Mouse (Mus musculus): ENCODE measurements around the gene Cox15. TPM values are rescaled to one million over a fixed set of nuclear protein-coding genes. Genes with fewer than 3 reads are reported as not detected.

Cox15 gene
- polyA plus RNA-seq, 1 experiment from 2014 or later: 14.0 TPM

DNA sequence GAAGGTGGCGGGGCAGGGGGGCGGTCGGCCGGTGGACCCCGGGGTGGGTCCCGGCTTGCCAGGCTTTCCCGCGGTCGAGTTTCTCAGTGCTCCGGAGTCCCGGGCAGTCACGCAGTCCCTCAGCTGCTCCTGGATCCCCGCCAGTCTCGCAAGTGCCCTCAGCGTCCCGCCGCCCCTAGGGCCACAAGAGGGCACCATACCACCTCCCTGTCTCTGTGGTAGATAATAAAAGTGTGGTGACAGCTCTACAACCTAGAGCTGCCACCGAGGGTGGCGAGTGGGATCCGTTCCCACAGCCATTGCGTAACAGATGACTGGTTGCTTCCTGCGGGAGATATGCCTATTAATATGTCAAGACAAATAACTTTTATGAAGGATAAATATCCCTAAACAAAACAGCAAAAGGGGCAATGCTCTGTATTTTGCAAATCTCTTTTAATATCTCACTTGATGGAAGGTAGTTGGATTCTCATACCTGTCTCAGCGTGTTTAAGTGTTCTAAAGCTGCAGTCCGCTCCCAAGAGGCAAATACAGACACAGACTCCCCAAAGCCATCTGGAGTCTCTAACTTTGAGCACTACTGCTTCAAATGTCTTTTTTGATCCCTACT lies 531 bp upstream of the Cox15 start:
- whole genome bisulfite sequencing: 2% methylated on average over 24 of the region's 24 CpGs
- peak overlapping the region; percentile 61 for H3K4me3 ChIP-seq (ENCODE audit: low read depth, low read length)
- ATAC-seq (replicated peaks; ENCODE audit: low FRiP score): peak; percentile 88
- H3K4me2 ChIP-seq: peak overlapping the region; percentile 80
- H3K27me3 ChIP-seq (replicated peaks; ENCODE audit: control insufficient read depth, insufficient read depth, low read length): no peaks in the 10 kb centered on the region
- H3K36me3 ChIP-seq (ENCODE audit: control insufficient read depth, insufficient read depth, low read length): peaks cover 7% of the 10 kb centered on the region
- H3K9me3 ChIP-seq (ENCODE audit: control insufficient read depth, low read length): no peaks in the 10 kb centered on the region
- H3K9ac ChIP-seq (ENCODE audit: low read depth, low read length): peak overlapping the region; percentile 91
- peaks cover 11% of the 10 kb centered on the region for H3K4me1 ChIP-seq (replicated peaks; ENCODE audit: control insufficient read depth, insufficient read depth, low read length)
- no peak for DNase-seq (ENCODE audit: low spot score)
- peak overlapping the region; percentile 92 for H3K27ac ChIP-seq (ENCODE audit: low read depth, low read length)

DNA sequence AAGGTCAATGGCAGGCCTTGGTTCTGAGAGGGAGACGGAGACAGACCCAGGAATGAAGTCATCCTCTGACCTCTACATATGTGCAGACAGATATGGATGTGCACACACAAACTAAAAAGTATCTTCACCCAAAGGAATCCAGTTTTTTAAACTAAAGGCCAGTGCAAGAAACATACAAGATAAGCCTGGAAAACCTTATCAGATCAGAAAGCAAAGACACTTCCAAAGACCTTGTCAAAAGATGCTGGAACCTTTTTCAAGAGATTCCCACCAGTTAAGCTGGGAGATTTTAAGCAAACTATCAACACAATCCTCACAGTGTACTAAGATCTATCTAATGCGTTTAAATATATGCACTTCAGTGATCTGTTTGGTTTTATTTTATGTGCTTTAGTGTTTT lies 2.8 kb downstream of the Cox15 start:
- Histone ChIP-seq H3K4me1 (replicated peaks; ENCODE audit: control insufficient read depth, insufficient read depth, low read length) (peaks cover 11% of the 10 kb centered on the region), H3K9me3 (ENCODE audit: control insufficient read depth, low read length) (no peaks in the 10 kb centered on the region), H3K36me3 (ENCODE audit: control insufficient read depth, insufficient read depth, low read length) (peaks cover 21% of the 10 kb centered on the region), H3K27me3 (replicated peaks; ENCODE audit: control insufficient read depth, insufficient read depth, low read length) (no peaks in the 10 kb centered on the region), H3K4me3 (ENCODE audit: low read depth, low read length) (no peak overlapping the region), H3K4me2 (no peak overlapping the region), H3K9ac (ENCODE audit: low read depth, low read length) (no peak overlapping the region), H3K27ac (ENCODE audit: low read depth, low read length) (no peak overlapping the region)
- ATAC-seq (replicated peaks; ENCODE audit: low FRiP score) (no peak), DNase-seq (ENCODE audit: low spot score) (no peak)
- 93% methylated on average over 2 of the region's 2 CpGs for WGBS

- Histone ChIP-seq H3K9ac (ENCODE audit: low read depth, low read length) (no peak overlapping the region), H3K9me3 (ENCODE audit: control insufficient read depth, low read length) (no peaks in the 10 kb centered on the region), H3K36me3 (ENCODE audit: control insufficient read depth, insufficient read depth, low read length) (peaks cover 30% of the 10 kb centered on the region), H3K4me3 (ENCODE audit: low read depth, low read length) (no peak overlapping the region), H3K4me2 (no peak overlapping the region), H3K27ac (ENCODE audit: low read depth, low read length) (no peak overlapping the region), H3K4me1 (replicated peaks; ENCODE audit: control insufficient read depth, insufficient read depth, low read length) (peaks cover 4% of the 10 kb centered on the region), H3K27me3 (replicated peaks; ENCODE audit: control insufficient read depth, insufficient read depth, low read length) (no peaks in the 10 kb centered on the region)
- WGBS: 84% methylated on average over 4 of the region's 4 CpGs
- no peak for DNase-seq (ENCODE audit: low spot score)
- ATAC-seq (replicated peaks; ENCODE audit: low FRiP score): no peak
Measured at GRCm38 (mm10) chr19:43747877-43748276, 4.9 kb downstream of the Cox15 start.

DNA sequence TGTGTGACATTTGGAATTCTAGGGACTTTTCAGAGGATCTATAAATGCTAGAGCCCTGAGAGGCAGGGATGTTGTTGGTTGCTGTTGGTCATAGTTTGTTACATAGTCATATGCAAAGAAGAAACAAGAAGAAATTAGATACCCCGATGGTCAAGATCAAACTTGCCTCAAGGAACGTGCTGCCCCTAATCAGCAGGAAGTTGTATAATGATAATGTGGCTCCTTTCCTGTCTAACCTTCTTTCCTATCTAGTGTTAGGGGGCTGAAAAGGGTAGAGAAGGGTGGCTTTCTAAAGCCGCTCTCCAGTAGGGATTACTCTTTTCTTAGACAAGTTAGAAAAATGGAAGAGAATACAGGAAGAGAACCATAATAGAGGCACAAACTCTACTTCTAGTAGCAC lies 7.1 kb downstream of the Cox15 start:
- no peaks in the 10 kb centered on the region for H3K27me3 ChIP-seq (replicated peaks; ENCODE audit: control insufficient read depth, insufficient read depth, low read length)
- no peak overlapping the region for H3K27ac ChIP-seq (ENCODE audit: low read depth, low read length)
- no peak for DNase-seq (ENCODE audit: low spot score)
- no peak for ATAC-seq (replicated peaks; ENCODE audit: low FRiP score)
- H3K9ac ChIP-seq (ENCODE audit: low read depth, low read length): no peak overlapping the region
- H3K4me2 ChIP-seq: no peak overlapping the region
- no peak overlapping the region for H3K4me3 ChIP-seq (ENCODE audit: low read depth, low read length)
- peaks cover 42% of the 10 kb centered on the region for H3K36me3 ChIP-seq (ENCODE audit: control insufficient read depth, insufficient read depth, low read length)
- H3K9me3 ChIP-seq (ENCODE audit: control insufficient read depth, low read length): no peaks in the 10 kb centered on the region
- WGBS: 64% methylated on average over 3 of the region's 3 CpGs
- no peaks in the 10 kb centered on the region for H3K4me1 ChIP-seq (replicated peaks; ENCODE audit: control insufficient read depth, insufficient read depth, low read length)

DNA sequence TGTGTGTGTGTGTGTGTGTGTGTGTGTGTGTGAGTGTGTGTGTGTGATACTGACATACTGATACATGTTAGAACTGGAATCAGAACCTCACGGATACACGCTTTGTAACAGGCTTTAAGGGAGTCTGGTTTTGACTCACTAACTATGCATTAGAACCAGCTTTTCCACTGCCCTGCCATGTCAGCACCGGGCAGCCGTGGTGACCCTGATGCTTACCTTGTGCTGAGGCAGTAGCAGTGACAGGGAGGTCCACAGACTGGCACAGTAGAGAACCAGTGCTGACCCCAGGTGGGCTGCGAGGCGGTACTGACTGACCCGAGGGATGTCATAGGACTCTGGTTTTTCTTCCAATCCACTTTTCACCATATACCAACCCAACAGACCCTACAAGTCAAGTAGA lies 9.4 kb downstream of the Cox15 start:
- Histone ChIP-seq H3K27me3 (replicated peaks; ENCODE audit: control insufficient read depth, insufficient read depth, low read length) (no peaks in the 10 kb centered on the region), H3K9me3 (ENCODE audit: control insufficient read depth, low read length) (no peaks in the 10 kb centered on the region), H3K4me3 (ENCODE audit: low read depth, low read length) (no peak overlapping the region), H3K36me3 (ENCODE audit: control insufficient read depth, insufficient read depth, low read length) (peaks cover 53% of the 10 kb centered on the region), H3K27ac (ENCODE audit: low read depth, low read length) (no peak overlapping the region), H3K4me1 (replicated peaks; ENCODE audit: control insufficient read depth, insufficient read depth, low read length) (no peaks in the 10 kb centered on the region), H3K4me2 (no peak overlapping the region), H3K9ac (ENCODE audit: low read depth, low read length) (no peak overlapping the region)
- ATAC-seq (replicated peaks; ENCODE audit: low FRiP score) (no peak), DNase-seq (ENCODE audit: low spot score) (no peak)
- 96% methylated on average over 7 of the region's 7 CpGs for WGBS

DNA sequence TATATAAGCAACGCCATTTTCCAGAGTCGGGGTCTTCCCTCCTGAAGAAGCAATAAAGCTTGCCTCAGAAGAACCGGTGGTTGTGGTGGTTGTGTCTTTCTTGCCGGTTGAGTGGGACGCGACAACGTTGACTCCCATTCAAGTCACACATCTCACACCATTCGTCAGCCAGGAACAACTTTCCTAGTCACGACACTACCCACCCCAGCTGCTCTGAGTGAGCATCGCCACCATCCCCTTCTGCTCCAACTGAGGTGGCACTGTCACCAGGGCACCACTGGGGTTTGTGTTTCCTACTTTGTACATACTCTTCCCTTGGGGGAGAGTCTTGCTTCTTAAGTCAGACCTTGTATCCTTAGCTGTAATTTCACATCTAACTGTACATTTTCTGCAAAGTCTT lies 14.4 kb downstream of the Cox15 start:
- Histone ChIP-seq H3K4me3 (ENCODE audit: low read depth, low read length) (no peak overlapping the region), H3K36me3 (ENCODE audit: control insufficient read depth, insufficient read depth, low read length) (peaks cover 45% of the 10 kb centered on the region), H3K4me2 (no peak overlapping the region), H3K9ac (ENCODE audit: low read depth, low read length) (no peak overlapping the region), H3K9me3 (ENCODE audit: control insufficient read depth, low read length) (no peaks in the 10 kb centered on the region), H3K27me3 (replicated peaks; ENCODE audit: control insufficient read depth, insufficient read depth, low read length) (no peaks in the 10 kb centered on the region), H3K4me1 (replicated peaks; ENCODE audit: control insufficient read depth, insufficient read depth, low read length) (no peaks in the 10 kb centered on the region), H3K27ac (ENCODE audit: low read depth, low read length) (no peak overlapping the region)
- 93% methylated on average over 10 of the region's 10 CpGs for WGBS
- ATAC-seq (replicated peaks; ENCODE audit: low FRiP score) (no peak), DNase-seq (ENCODE audit: low spot score) (no peak)

- Histone ChIP-seq H3K9me3 (ENCODE audit: control insufficient read depth, low read length) (no peaks in the 10 kb centered on the region), H3K27ac (ENCODE audit: low read depth, low read length) (no peak overlapping the region), H3K27me3 (replicated peaks; ENCODE audit: control insufficient read depth, insufficient read depth, low read length) (no peaks in the 10 kb centered on the region), H3K4me2 (no peak overlapping the region), H3K4me1 (replicated peaks; ENCODE audit: control insufficient read depth, insufficient read depth, low read length) (0 out of 2 replicates have a peak, but pooled peaks cover 4% of the 10 kb centered on the region), H3K9ac (ENCODE audit: low read depth, low read length) (no peak overlapping the region), H3K4me3 (ENCODE audit: low read depth, low read length) (no peak overlapping the region), H3K36me3 (ENCODE audit: control insufficient read depth, insufficient read depth, low read length) (peaks cover 8% of the 10 kb centered on the region; the same call in 1 of the 2 replicates)
- DNase-seq (ENCODE audit: low spot score) (no peak), ATAC-seq (replicated peaks; ENCODE audit: low FRiP score) (no peak)
- WGBS: 73% methylated on average over 7 of the region's 7 CpGs
Measured at GRCm38 (mm10) chr19:43731157-43731556, 21.6 kb downstream of the Cox15 start.

- no peak overlapping the region; the same call in 1 of the 2 replicates for H3K9ac ChIP-seq (ENCODE audit: low read depth, low read length)
- no peak overlapping the region for H3K4me3 ChIP-seq (ENCODE audit: low read depth, low read length)
- no peak for DNase-seq (ENCODE audit: low spot score)
- ATAC-seq (replicated peaks; ENCODE audit: low FRiP score): no peak
- peak overlapping the region; percentile 44 for H3K4me2 ChIP-seq
- H3K9me3 ChIP-seq (ENCODE audit: control insufficient read depth, low read length): no peaks in the 10 kb centered on the region
- H3K4me1 ChIP-seq (replicated peaks; ENCODE audit: control insufficient read depth, insufficient read depth, low read length): 0 out of 2 replicates have a peak, but pooled peaks cover 4% of the 10 kb centered on the region
- WGBS: 40% methylated on average over 8 of the region's 8 CpGs
- no peaks in the 10 kb centered on the region for H3K27me3 ChIP-seq (replicated peaks; ENCODE audit: control insufficient read depth, insufficient read depth, low read length)
- H3K36me3 ChIP-seq (ENCODE audit: control insufficient read depth, insufficient read depth, low read length): peaks cover 11% of the 10 kb centered on the region
- H3K27ac ChIP-seq (ENCODE audit: low read depth, low read length): no peak overlapping the region
Measured at GRCm38 (mm10) chr19:43730037-43730428, 22.8 kb downstream of the Cox15 start.

GRCm38 (mm10) chr19:43729296-43730036 lies 23.3 kb downstream of the Cox15 start:
- H3K4me3 ChIP-seq (ENCODE audit: low read depth, low read length): no peak overlapping the region
- H3K36me3 ChIP-seq (ENCODE audit: control insufficient read depth, insufficient read depth, low read length): peaks cover 8% of the 10 kb centered on the region
- no peak overlapping the region; the same call in 1 of the 2 replicates for H3K9ac ChIP-seq (ENCODE audit: low read depth, low read length)
- DNase-seq (ENCODE audit: low spot score): peak; percentile 51
- H3K4me2 ChIP-seq: peak overlapping the region; percentile 44
- 0 out of 2 replicates have a peak, but pooled peaks cover 4% of the 10 kb centered on the region for H3K4me1 ChIP-seq (replicated peaks; ENCODE audit: control insufficient read depth, insufficient read depth, low read length)
- no peaks in the 10 kb centered on the region for H3K27me3 ChIP-seq (replicated peaks; ENCODE audit: control insufficient read depth, insufficient read depth, low read length)
- no peak for ATAC-seq (replicated peaks; ENCODE audit: low FRiP score)
- no peak overlapping the region for H3K27ac ChIP-seq (ENCODE audit: low read depth, low read length)
- 40% methylated on average over 22 of the region's 22 CpGs for WGBS
- no peaks in the 10 kb centered on the region for H3K9me3 ChIP-seq (ENCODE audit: control insufficient read depth, low read length)

Measured in liver, embryonic 11.5 days (tissue).